Mouse (Mus musculus): ENCODE data around the gene Eif2d.

DNA sequence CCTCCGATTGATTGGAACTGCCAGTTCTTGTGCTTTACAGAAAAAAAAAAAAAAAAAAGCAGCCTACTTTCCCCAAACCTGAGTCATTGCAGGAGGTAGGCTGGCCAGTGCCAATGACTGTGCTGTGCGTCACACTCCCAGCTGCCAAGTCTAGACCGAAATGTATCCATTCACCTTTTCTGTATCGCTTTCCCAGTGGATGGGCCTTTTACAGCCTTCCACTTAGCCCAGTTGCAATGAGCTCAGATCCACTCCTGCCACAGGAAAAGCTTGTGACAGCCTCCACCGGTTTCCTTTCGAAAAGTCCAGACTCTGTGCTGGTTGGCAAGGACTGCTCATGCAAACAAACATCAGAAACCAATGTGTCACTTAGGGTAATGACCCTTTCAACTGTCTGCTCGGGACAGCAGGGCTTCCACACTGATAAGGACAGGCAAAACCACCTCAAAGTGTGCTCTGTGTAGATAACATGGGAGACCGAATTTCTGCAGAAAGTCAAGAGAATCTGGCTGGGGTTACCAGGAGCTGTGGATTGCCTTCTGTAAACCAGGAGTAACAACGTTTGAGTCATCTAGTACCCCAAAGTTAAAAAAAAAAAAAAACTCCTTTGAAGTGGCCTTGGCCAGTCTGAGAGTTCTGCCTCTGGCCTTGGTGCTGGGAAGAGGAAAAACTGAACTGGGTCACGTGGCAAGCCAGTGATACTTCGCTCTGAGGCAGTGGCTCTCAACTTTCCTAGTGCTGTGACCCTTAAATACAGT is 26.8 kb upstream of the Eif2d start:
- TF ChIP-seq CTCF (IDR thresholded peaks at IDR 0.05): no peak
- TF ChIP-seq EP300 (IDR thresholded peaks at IDR 0.05): no peak
